Mouse (Mus musculus) spleen, adult 2 months (tissue): ENCODE data around the gene Chka. TPM values are rescaled to one million over a fixed set of nuclear protein-coding genes. Genes with fewer than 3 reads are reported as not detected.

Experiments
- DNase-seq, 2 experiments: peaks; one replicate each; pipeline versions ENCODE4 v3.0.0 to v3.0.0-alpha.2; 2012 to 2021; ENCODE audit warnings: low spot score in 2 of 2, low read depth in 1 of 2
- H3K27ac ChIP-seq: fragments of 200-500 bp; 2 replicates; pipeline ENCODE4 v1.5.1; 2012; ENCODE audit warnings: low read length, inconsistent platforms; ENCODE audit not compliant: insufficient read depth
- H3K27me3 ChIP-seq: fragments of 200-500 bp; 2 replicates; pipeline ENCODE4 v1.6.1; 2012; ENCODE audit warnings: mild to moderate bottlenecking, moderate library complexity, low read length, inconsistent platforms; ENCODE audit not compliant: control insufficient read depth, insufficient read depth
- H3K36me3 ChIP-seq: fragments of 200-500 bp; 2 replicates; pipeline ENCODE4 v1.6.1; 2012; ENCODE audit warnings: mild to moderate bottlenecking, low read length, inconsistent platforms; ENCODE audit not compliant: control insufficient read depth, insufficient read depth
- H3K4me1 ChIP-seq: fragments of 200-500 bp; 2 replicates; pipeline ENCODE4 v1.6.1; 2011; ENCODE audit warnings: inconsistent platforms; ENCODE audit not compliant: control insufficient read depth, insufficient read depth, insufficient read length
- H3K4me3 ChIP-seq: fragments of 200-500 bp; 2 replicates; pipeline ENCODE4 v1.5.1; 2011; ENCODE audit warnings: mild to moderate bottlenecking, inconsistent platforms; ENCODE audit not compliant: insufficient read depth, insufficient read length; ENCODE audit errors: extremely low read depth
- CTCF ChIP-seq: fragments of 200-500 bp; IDR thresholded peaks from 2 replicates; pipeline ENCODE4 v1.5.1; 2011; ENCODE audit warnings: mild to moderate bottlenecking, inconsistent platforms; ENCODE audit not compliant: insufficient read depth, insufficient read length, insufficient replicate concordance; ENCODE audit errors: extremely low read depth
- POLR2A ChIP-seq: fragments of 200-500 bp; IDR thresholded peaks from 2 replicates; pipeline ENCODE4 v1.6.1; 2011; ENCODE audit warnings: low read depth, low read length, inconsistent platforms
- WGBS: fragments of 180-500 bp; shearing (Covaris S2); methylation state at CpG from one replicate; pipeline ENCODE4 v1.1.7; 2018; 5-methylcytosine and 5-hydroxymethylcytosine counted together
- polyA plus RNA-seq: library from polyadenylated mRNA; depleted of rRNA; stranded (reverse); fragments of >200 nt; gene quantifications from 2 replicates; pipeline ENCODE4 v1.2.3, GENCODE M21; 2012

Chka gene
- polyA plus RNA-seq, 1 experiment: 21.2 TPM

DNA sequence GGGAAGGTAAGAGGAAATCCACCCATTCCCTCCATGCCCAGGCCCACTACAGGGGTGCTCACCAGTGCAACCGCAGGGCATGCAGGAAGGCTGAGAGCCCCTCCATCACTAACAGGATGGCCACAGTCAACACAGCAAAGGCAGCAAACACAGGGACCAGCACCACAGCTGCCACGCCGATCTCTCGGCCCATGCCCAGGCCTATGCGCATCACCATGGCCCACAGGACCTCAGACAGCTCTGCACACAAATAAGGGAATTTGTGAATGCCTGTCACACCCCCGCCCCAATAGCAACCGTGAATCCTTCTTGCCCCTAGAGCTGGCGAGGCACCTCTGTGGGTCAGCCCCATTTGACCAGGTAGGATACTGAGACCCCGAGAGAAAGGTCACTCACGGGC is 44.6 kb downstream of the Chka start:
- Histone ChIP-seq H3K36me3 (peaks cover 43% of the 10 kb centered on the region), H3K4me1 (peaks cover 3% of the 10 kb centered on the region; the same call in 1 of the 2 replicates), H3K27ac (no peak overlapping the region), H3K27me3 (no peaks in the 10 kb centered on the region), H3K4me3 (no peak overlapping the region)
- WGBS: 96% methylated on average over 10 of the region's 10 CpGs
- no peak for TF ChIP-seq POLR2A
- TF ChIP-seq CTCF: no peak
- no peak for DNase-seq

DNA sequence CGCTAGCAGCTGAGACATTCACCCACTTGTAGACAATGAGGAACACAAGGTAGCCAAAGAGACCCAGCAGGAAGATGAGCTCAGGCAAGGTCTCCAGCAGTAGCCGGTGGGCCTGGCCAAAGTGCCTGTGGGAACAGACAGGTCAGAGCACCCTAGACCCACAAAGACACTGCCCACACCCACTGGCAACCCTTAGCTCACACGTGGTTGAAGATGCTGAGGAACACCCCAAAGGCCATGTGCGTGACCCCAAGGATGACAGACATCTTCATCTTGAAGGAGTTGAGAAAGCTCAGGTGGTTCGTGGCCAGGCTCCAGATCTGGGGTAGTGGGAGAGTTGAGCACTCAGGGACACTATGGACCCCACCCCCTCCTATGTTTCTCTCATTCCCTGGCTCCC is 46.0 kb downstream of the Chka start:
- no peak for TF ChIP-seq POLR2A
- TF ChIP-seq CTCF: no peak
- 91% methylated on average over 5 of the region's 5 CpGs for WGBS
- peaks cover 52% of the 10 kb centered on the region for H3K36me3 ChIP-seq

DNA sequence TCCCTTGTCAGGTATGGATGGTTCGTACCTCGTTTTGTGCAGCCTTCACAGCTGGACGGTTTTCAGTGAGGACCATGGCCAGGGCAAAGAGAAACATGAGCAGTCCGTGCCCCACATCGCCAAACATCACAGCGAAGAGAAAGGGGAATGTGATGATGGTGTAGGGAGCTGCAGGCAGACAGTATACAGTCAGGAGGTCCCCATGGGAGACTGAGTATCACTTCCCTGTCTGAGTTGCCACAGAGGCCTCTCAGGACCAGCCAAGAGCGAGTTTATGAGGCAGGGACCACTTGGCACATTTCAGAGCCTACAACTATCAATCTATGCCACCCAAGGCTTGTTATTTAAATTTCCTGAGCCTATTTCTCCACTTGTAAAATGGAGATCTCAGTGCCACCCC is 47.4 kb downstream of the Chka start:
- H3K27me3 ChIP-seq: no peaks in the 10 kb centered on the region
- H3K4me3 ChIP-seq: no peak overlapping the region
- TF ChIP-seq POLR2A: no peak
- no peak for TF ChIP-seq CTCF
- no peak overlapping the region for H3K27ac ChIP-seq
- H3K36me3 ChIP-seq: peaks cover 61% of the 10 kb centered on the region
- 43% methylated on average over 7 of the region's 7 CpGs for WGBS
- DNase-seq: peak in 1 of 2 experiments; percentile 41
- H3K4me1 ChIP-seq: peaks cover 13% of the 10 kb centered on the region

More for the DNA sequence above, 46.0 kb downstream of the Chka start:
- DNase-seq: no peak
- Histone ChIP-seq H3K4me3 (no peak overlapping the region), H3K4me1 (peaks cover 4% of the 10 kb centered on the region; the same call in 1 of the 2 replicates), H3K27ac (no peak overlapping the region), H3K27me3 (no peaks in the 10 kb centered on the region)

DNA sequence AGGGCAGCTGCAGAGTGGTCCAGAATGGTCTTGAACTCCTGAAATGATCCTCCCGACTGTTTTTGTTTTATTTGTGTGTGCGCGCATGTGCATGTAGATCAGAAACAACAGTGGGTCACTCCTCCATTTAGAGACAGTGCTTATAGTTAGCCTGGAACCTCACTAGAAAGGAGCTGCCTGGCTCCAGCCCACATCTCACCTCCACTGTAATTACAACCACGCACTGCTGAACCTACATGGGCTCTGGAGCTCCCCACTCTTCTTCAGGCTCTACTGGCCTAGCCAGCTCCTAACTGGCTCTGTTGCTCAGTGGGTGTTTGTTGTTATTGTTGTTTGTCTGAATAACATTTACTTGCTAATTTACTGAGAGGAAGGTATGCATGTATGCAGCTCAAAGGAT is 48.0 kb downstream of the Chka start:
- DNase-seq: no peak
- TF ChIP-seq POLR2A (no peak), CTCF (no peak)
- Histone ChIP-seq H3K27ac (no peak overlapping the region), H3K4me1 (peaks cover 13% of the 10 kb centered on the region), H3K36me3 (peaks cover 62% of the 10 kb centered on the region), H3K4me3 (no peak overlapping the region), H3K27me3 (no peaks in the 10 kb centered on the region)
- WGBS: 93% methylated on average over 4 of the region's 4 CpGs

DNA sequence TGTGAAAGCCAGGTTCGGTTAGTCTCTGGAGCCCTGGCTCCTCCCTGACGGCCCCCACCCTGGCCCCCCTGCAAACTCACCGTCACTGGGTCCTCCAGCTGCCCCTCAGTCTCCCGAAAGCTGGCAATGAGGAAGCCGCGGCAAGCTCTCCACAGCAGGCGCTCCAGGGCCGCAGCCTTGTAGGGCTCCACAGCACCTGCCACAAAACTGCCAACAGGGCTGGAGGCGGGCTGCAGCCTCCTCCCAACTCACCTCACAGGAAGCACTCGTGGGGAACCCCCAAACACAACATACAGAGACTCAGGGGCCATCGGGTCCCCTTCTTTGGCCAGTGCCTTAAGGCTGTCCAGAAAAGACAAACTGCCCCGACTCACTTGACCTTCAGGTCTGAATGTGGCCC is 51.4 kb downstream of the Chka start:
- H3K36me3 ChIP-seq: peaks cover 33% of the 10 kb centered on the region
- H3K27ac ChIP-seq: no peak overlapping the region
- TF ChIP-seq CTCF (no peak), POLR2A (no peak)
- no peak overlapping the region for H3K4me3 ChIP-seq
- no peaks in the 10 kb centered on the region for H3K27me3 ChIP-seq
- H3K4me1 ChIP-seq: peaks cover 24% of the 10 kb centered on the region
- 40% methylated on average over 12 of the region's 12 CpGs for WGBS
- DNase-seq: no peak

DNA sequence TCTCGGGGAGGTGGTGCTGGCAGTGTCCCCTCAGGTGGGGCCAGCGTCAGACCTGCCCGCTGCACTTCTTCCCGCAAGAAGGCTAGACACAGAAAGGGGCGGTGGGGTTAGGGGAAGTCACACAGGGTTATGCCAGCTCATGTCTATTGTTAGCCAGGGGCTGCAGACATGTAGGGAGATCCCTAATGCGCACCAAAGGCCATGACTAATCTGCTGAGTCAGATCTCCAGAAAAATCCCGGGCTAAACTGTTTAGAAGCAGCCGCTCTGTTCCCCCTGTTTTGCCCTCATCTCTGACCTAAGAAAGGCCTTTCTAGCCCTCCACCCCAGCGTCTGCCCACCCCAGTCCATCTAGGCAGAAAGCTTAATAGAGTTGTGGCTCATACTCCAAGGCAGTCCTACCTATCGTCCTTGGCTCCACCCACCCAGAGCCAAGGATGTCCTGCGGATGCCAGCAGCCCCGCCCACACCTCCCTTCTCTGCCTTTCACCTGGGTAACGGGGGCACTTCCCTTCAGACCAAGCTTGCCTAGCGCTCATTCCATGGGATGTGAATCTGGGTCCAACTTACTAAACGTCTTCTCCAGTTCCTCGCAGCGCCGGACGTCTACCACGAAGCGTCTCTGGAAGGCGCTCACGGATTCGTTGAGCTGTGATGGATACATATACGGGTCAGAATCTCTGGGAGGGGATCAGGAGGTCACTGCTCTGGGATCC is 52.2 kb downstream of the Chka start:
- Histone ChIP-seq H3K27ac (no peak overlapping the region), H3K4me1 (peaks cover 22% of the 10 kb centered on the region), H3K4me3 (no peak overlapping the region)

DNA sequence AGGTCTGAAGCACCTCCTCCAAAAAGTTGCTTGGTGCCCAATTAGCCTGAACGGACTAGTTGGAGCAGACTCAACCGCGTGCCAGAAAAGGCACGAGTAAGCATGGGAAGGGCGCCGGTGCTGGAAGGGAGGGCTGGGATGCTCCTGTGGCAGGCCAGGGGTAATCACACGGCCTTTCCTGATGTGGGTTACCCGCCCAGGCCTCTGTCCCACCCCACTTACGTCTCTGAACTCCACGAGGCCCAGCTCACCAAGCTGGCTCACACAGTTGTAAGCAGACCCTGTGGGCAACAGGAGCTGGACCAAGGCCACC is 52.7 kb downstream of the Chka start:
- H3K27me3 ChIP-seq: no peaks in the 10 kb centered on the region
- no peak overlapping the region for H3K4me3 ChIP-seq
- peaks cover 21% of the 10 kb centered on the region for H3K4me1 ChIP-seq
- H3K27ac ChIP-seq: no peak overlapping the region
- peaks cover 40% of the 10 kb centered on the region for H3K36me3 ChIP-seq
- TF ChIP-seq POLR2A (no peak), CTCF (no peak)
- no peak for DNase-seq
- 85% methylated on average over 10 of the region's 10 CpGs for WGBS

More for the DNA sequence above, 52.2 kb downstream of the Chka start:
- H3K27me3 ChIP-seq: no peaks in the 10 kb centered on the region
- DNase-seq: no peak
- peaks cover 35% of the 10 kb centered on the region for H3K36me3 ChIP-seq
- 90% methylated on average over 25 of the region's 25 CpGs for WGBS
- no peak for TF ChIP-seq CTCF
- no peak for TF ChIP-seq POLR2A
